Mouse (Mus musculus) 416B (cell line): ENCODE data around the gene Lsm3.
A peak's percentile ranks its signal among the peaks of the same experiment; 100 is the strongest.

ENCODE experiments used
- DNase-seq: peaks from one replicate; pipeline ENCODE4 v3.0.0; 2011; ENCODE audit warnings: low read depth

The Lsm3 gene

DNA sequence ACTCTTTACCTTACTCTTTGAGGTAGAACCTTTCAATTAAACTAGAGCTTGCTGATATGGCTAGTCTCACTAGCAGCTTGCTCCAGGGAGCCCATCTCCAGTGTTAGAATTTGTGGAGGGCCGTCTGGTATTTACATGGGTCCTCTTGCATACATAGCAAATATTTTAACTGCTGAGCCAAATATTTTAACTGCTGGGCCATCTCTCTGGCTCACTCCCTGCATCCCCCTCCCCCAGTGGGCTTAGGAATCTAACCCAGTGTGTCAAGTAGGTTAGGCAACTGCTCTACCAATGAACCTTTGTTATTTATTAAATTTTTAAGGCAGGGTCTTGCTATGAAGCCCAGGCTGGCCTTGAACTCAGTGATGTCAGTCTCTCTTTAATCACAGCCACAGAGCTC is 42.8 kb downstream of the Lsm3 start:
- DNase-seq, result no peak

DNA sequence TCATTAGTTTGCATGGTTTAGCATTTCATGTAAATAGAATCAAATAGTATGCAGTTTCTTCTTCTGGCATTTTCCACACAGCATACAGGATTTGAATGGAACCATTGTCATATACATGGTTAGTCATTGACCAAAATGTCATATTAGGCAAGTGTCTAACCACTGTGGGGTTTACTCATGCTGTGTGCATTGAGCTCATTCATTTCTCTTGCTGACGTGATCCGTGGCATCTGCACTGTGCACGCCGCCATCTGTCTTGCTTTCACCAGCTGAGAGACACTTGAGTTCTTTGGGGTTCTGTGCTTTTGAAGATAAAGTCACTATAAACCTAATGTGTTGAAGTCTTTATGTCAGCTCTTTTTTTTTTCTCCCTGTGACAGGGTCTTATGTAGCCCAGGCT is 43.6 kb downstream of the Lsm3 start:
- DNase-seq, result peak; percentile 6

DNA sequence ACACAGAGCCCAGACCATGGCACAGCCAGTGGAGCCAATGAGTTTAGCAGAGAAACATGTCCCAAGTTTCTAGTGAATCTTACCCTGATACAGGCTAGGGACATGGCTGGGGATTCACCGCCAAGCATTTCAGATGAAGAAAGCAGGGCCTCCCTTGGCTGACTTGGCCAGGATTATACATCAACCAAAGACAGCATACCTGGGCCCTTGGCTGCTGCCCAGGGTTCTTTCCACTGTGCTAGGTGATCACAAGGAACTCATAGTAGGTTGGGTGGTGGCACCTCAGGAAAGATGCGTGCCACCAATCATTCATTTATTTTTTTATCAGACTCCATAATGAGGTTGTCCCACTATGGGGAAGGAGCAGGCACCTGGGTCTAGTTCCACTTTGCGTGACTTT is 44.5 kb downstream of the Lsm3 start:
- DNase-seq, result no peak

DNA sequence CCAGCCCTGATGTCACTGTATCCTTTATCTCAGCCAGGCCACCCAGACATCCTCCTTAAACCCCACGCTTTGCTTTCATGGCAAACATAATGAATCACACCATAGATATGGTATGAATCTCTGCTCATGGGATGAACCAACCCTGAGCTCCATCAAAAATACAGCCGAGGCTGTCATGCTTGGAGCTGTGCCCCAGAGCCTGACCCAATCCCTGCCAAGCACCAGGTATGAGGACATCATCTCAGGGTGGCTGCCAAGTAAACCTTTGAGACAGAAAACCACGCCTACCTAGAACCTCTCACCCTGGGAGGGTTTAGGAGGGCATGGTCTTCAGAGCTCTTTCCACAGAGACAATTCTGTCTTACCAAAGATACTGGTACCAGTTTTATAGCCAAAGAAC is 47.3 kb downstream of the Lsm3 start:
- no peak for DNase-seq

DNA sequence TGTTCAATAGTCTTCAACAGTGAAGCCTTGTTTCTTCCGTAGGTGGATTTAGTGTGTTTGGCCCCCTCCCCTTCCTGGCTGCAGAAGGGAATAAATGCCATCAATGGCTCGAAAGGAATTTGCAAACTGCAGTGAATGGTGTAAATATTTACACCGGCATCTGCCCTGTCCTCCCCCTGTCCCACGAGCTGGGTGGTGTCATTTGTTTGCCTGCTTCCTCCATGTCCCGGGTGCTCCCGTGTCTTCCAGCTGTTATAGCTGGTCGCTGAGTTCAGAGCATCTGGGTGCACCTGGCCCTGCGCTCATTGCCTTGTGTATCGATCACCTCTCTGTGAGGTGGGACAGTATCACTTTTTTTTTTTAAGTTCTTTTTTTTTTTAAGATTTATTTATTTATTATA is 50.7 kb downstream of the Lsm3 start:
- DNase-seq, result no peak
